Mouse (Mus musculus) layer of hippocampus, adult 8-10 months (tissue): ENCODE results near the gene 9530003J23Rik. TPM values are rescaled to one million over a fixed set of nuclear protein-coding genes. Genes with fewer than 3 reads are reported as not detected.
"Not testable (repeated sequence)": the region's sequence is repeated elsewhere in the genome, so short reads cannot be mapped to it uniquely, and the experiment has no call there.

Experiments used
- DNase-seq, 2 experiments: peaks; one replicate each; pipeline ENCODE4 v3.0.0; 2022; ENCODE audit warnings: low spot score in 2 of 2
- total RNA-seq, 4 experiments: library from RNA; stranded (reverse); gene quantifications; 2 replicates each; pipeline ENCODE4 v1.2.4; 2022

9530003J23Rik gene
- total RNA-seq = not detected

GRCm38 (mm10) chr10:117238603-117239002 lies at the start of gene 9530003J23Rik:
Gene 9530003J23Rik, minus strand, starts transcription at chr10:117238703.
- DNase-seq = no peak

- DNase-seq = no peak
Measured at GRCm38 (mm10) chr10:117287226-117287850, 48.8 kb upstream of the 9530003J23Rik start.

GRCm38 (mm10) chr10:117286366-117286970 lies 48.0 kb upstream of the 9530003J23Rik start:
- DNase-seq = no peak

- DNase-seq = not testable (repeated sequence)
Measured at GRCm38 (mm10) chr10:117285584-117285983, 47.1 kb upstream of the 9530003J23Rik start.

GRCm38 (mm10) chr10:117284578-117285520 lies 46.3 kb upstream of the 9530003J23Rik start:
- no peak for DNase-seq

GRCm38 (mm10) chr10:117283871-117284577 lies 45.5 kb upstream of the 9530003J23Rik start:
- no peak for DNase-seq

- DNase-seq = not testable (repeated sequence)
Measured at GRCm38 (mm10) chr10:117283196-117283595, 44.7 kb upstream of the 9530003J23Rik start.

- no peak for DNase-seq
Measured at GRCm38 (mm10) chr10:117282551-117282950, 44.0 kb upstream of the 9530003J23Rik start.

GRCm38 (mm10) chr10:117282049-117282448 lies 43.5 kb upstream of the 9530003J23Rik start, which contains the start of gene Lyz2:
Gene Lyz2, minus strand, starts transcription at chr10:117282321.
- DNase-seq = no peak

GRCm38 (mm10) chr10:117281381-117281920 lies 42.9 kb upstream of the 9530003J23Rik start:
- DNase-seq = no peak

GRCm38 (mm10) chr10:117280000-117280399 lies 41.5 kb upstream of the 9530003J23Rik start:
- no peak for DNase-seq

- DNase-seq = not testable (repeated sequence)
Measured at GRCm38 (mm10) chr10:117278510-117278909, 40.0 kb upstream of the 9530003J23Rik start.

- not testable (repeated sequence) for DNase-seq
Measured at GRCm38 (mm10) chr10:117277779-117278178, 39.3 kb upstream of the 9530003J23Rik start.

- DNase-seq = no peak
Measured at GRCm38 (mm10) chr10:117275681-117276369, 37.3 kb upstream of the 9530003J23Rik start.

- DNase-seq = not testable (repeated sequence)
Measured at GRCm38 (mm10) chr10:117274645-117275044, 36.1 kb upstream of the 9530003J23Rik start.

- no peak for DNase-seq
Measured at GRCm38 (mm10) chr10:117272023-117272422, 33.5 kb upstream of the 9530003J23Rik start.

- no peak for DNase-seq
Measured at GRCm38 (mm10) chr10:117259870-117260269, 21.4 kb upstream of the 9530003J23Rik start.

- DNase-seq = no peak
Measured at GRCm38 (mm10) chr10:117235866-117236265, 2.6 kb downstream of the 9530003J23Rik start.

- DNase-seq = no peak
Measured at GRCm38 (mm10) chr10:117234825-117235224, 3.7 kb downstream of the 9530003J23Rik start.

GRCm38 (mm10) chr10:117229826-117230225 lies 8.7 kb downstream of the 9530003J23Rik start:
- DNase-seq = no peak
